Mouse (Mus musculus) embryo, embryonic 10.5 days (tissue): Measurements from ENCODE around the gene Stard8.
"Not testable (repeated sequence)": the region's sequence is repeated elsewhere in the genome, so short reads cannot be mapped to it uniquely, and the experiment has no call there.

ENCODE experiments used
- DNase-seq: peaks from one replicate; pipeline ENCODE4 v3.0.0-alpha.2; 2015; ENCODE audit warnings: low spot score

The Stard8 gene

GRCm38 (mm10) chrX:99003046-99003445, at the start of gene Stard8:
TSS of gene Stard8 (plus strand) at chrX:99003248.
- no peak for DNase-seq

- peak; percentile 69 for DNase-seq
Observed at GRCm38 (mm10) chrX:98953941-98954340, 49.1 kb upstream of the Stard8 start.

DNA sequence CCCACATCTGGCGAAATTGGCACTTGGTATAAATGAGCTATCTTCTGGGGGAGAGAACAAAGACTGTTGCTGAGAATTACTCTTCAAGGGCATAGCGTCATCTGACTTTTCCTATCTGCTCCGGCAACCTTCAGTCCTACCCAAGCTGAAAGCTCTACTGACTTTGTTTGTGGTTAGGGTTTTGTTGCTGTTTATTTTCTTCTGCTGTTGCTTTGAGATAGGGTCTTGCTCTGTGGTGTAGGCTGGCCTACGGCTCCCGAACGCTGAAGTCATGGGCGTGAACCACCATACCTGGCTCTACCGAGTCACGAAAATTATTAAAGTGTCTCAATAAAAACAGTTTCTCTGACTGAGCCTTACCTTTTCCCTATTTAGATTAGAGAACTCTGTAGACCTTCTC, 44.8 kb upstream of the Stard8 start:
- no peak for DNase-seq

- DNase-seq: no peak
Observed at GRCm38 (mm10) chrX:98959050-98959449, 44.0 kb upstream of the Stard8 start.

DNA sequence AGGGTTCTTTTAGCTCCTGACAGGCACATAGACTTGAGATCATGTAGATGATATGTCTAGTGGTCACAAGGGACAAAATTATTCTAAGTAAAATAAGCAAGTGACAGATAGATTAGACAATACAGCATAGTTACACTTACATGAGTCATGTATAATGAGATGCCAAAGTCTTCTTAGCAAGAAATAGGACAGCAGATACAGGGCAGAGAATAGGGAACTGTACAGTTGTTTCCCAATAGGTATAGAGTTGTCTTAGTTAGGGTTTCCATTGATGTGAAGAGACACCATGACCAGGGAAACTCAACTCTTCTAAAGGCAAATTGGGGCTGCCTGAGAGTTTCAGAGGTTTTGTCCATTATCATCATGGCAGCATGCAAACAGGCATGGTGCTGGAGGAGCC, 39.3 kb upstream of the Stard8 start:
- DNase-seq: no peak

- no peak for DNase-seq
Observed at GRCm38 (mm10) chrX:98964513-98964912, 38.5 kb upstream of the Stard8 start.

- not testable (repeated sequence) for DNase-seq
Observed at GRCm38 (mm10) chrX:98986611-98987010, 16.4 kb upstream of the Stard8 start.

- peak; percentile 72 for DNase-seq
Observed at GRCm38 (mm10) chrX:98989574-98989973, 13.5 kb upstream of the Stard8 start.

- DNase-seq: no peak
Observed at GRCm38 (mm10) chrX:99002065-99002464, 983 bp upstream of the Stard8 start.

DNA sequence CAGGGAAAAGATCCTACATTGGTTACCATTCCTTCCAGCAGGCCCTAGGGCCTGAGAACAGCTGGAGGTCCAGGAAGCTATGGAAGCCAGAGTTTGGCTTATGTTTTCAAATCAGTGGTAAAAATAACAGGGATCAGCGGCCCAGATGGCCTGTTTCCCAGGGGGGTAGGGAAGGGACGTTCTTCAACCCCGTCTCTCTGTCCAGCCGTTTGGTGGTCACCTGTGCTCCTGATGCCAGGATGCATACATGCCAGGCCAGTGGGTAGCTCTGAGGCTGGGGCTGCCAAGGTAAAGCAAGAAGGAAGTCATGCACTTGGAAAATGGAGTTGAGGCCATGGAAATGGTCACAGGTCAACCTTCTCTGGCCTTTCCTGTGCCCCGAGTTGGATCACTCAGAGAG, 7.5 kb downstream of the Stard8 start:
- DNase-seq: no peak

DNA sequence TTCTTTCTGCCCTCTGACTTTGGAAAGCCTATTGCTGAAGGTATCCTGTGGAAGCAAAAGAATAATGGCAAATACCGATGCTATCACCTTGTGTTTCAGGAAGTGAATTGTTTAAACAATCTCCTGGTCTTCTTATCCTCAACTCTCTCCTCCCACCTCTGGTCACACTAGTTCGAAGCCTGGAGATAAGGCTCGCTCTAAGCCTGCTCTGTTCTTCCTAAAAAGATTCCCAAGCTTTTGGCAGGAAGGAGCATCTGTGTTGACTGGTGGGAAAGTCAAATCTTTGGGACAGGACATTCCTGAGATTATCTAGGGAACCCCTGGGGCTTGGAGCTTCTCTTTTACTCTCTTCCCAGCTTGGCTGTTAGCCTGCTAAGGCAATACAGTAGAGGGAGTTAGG, 8.2 kb downstream of the Stard8 start:
- DNase-seq: no peak

- no peak for DNase-seq
Observed at GRCm38 (mm10) chrX:99012486-99012885, 9.4 kb downstream of the Stard8 start.

DNA sequence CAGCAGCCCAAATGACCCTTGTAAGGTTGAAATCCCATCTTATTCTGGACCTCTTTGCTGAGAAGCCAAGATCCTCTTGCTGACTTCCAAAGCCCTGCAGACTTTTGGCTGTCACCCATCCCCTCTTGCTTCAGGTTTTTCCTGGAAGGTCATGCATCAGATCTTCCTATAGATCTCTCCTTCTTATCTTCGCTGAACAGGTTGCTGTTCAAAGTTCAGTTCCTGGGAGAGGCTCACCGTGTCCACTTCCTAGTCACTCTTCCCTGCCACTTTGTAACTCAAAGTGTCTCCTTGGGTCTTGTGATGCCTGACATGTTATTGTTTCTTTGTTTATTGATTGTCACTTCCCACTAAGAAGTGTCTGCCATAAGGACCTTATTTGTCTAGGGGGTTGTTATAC, 12.7 kb downstream of the Stard8 start:
- no peak for DNase-seq

GRCm38 (mm10) chrX:99016987-99017386, 13.9 kb downstream of the Stard8 start:
- no peak for DNase-seq

DNA sequence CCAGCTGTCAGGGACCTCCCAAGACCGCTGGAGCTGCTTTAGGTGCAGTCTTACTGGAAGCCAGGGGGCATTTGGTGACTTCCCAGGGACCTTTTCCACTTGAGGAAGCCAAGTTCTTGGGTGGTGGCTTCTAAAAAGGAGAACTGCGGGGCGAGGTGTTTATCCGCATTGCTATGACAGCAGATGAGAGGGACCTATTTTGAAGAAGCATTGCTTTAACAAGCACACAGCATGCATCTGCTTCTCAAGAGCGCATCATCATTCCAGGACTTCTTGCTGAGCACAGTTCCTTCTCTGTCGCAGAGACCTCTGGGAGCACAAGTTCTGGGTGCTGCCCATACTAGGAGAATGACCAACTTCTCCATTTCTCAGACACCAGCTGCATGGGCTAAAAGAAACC, 14.8 kb downstream of the Stard8 start:
- no peak for DNase-seq

DNA sequence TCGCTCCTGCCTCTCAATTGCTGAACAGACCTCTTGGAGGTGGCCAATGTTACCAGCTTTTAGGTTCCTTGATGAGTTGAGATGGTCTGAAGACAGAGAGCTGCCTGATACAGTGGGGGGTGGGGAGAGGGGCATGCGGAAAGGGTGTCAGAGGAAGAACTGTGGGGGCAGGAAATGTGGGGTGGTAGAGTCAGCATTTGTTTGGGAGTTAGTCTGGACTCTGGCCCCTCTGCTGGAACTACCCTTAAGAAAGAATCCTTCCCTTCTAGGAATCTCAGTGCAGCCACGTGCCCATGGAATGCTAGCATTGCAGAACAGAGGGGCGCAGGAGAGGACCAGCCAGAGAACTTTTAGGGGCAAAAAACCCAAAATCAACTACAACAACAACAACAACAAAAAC, 16.3 kb downstream of the Stard8 start:
- no peak for DNase-seq

DNA sequence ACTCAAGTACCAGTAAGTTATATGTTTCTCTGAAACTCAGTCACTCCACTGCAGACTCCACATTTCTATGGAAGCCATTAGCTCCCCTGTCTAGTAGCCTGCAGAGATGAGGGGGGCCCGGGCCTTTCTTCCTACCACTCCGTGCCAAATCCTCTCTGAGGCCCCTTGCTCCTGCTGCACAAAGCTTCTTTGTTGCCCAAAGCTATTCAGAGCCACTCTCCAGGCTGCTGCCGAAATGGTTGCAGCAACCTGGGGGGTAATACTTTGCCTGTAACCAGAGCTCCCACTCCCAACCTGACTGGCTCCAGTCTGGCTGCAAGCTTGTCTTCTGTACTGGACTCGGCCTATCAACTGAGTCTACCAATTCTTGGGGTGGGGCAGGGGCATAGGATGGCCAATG, 17.2 kb downstream of the Stard8 start:
- DNase-seq: peak; percentile 13

GRCm38 (mm10) chrX:99021593-99021992, 18.5 kb downstream of the Stard8 start:
- DNase-seq: no peak

- DNase-seq: no peak
Observed at GRCm38 (mm10) chrX:99023951-99024350, 20.9 kb downstream of the Stard8 start.

- DNase-seq: no peak
Observed at GRCm38 (mm10) chrX:99035407-99035806, 32.4 kb downstream of the Stard8 start.

DNA sequence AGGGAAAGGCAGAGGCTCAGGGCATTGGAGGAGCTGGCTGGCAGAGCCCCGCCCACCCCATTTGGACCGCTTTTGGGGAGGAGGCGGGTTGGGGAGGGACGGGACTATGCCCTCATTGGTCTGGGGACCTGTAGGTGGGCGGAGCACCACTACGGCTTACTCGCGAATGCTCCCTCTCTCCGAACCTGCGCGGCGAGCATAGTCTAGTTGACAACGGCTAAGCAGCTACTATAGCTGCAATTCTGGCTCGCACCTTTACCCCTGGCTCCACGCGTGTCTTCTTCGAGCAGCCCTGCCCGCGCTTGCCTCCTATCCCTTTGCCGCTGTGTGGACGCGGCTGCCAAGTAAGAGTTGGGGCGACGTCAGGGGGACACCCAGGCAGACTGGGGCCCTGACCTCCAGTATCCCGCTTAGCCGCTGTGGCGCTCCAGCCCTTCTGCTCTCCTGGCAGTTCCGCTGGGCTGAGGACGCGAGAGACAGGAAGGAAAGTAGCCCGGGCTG, 39.5 kb downstream of the Stard8 start:
- DNase-seq: peak; percentile 88

DNA sequence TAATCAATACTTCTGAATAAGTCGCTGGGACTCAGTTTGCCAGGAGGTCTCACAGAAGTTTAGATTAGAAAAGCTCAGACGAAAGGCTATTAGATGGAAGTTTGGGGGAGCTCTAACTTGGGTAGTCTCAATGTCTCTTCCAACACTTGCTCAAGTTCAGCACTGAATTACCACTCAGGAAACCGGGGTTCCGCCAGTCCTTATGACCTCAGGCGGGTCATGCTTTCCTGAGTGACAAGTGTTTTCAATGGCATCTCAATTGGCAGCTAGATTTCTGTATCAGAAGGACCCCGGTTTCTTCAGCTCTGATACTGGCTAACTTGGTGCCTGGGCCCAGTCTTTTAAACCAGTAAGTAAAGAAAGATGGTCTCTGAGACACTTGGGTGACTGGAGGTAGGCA, 40.2 kb downstream of the Stard8 start:
- DNase-seq: no peak

GRCm38 (mm10) chrX:99043739-99044138, 40.7 kb downstream of the Stard8 start:
- DNase-seq: no peak

DNA sequence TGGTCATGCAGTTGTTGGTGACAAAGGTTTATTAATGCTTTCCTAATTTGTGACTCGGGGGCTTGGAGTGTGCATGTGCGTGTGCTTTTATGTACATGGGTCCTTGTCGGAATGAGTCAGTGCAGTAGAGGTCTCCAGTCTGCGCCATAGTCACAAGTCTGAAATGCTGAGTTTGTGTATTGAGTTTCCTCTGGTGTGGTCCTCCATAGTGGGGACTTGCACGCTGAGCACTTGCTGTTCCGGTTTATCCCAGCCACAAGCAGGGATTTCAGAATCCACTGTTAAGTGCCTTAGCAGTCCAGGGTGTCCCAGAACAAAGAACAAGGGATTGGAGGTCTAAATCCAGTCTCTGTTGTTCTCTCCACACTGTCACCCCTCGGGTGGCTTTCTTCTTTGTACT, 42.3 kb downstream of the Stard8 start:
- DNase-seq: no peak
